Mouse (Mus musculus) kidney, adult 2 months (tissue): Measurements from ENCODE around the gene Pgap3.

Experiments
- CTCF ChIP-seq: fragments of 200-500 bp; conservative IDR thresholded peaks from 2 replicates; pipeline ENCODE4 v1.5.1; 2011; ENCODE audit warnings: low read depth, mild to moderate bottlenecking, control low read depth, low read length, moderate library complexity, mixed read lengths; ENCODE audit not compliant: insufficient read depth, insufficient read length
- POLR2A ChIP-seq: fragments of 200-500 bp; IDR thresholded peaks from one replicate; pipeline ENCODE4 v1.6.1; 2011; ENCODE audit warnings: low read depth, low read length, control low read depth

DNA sequence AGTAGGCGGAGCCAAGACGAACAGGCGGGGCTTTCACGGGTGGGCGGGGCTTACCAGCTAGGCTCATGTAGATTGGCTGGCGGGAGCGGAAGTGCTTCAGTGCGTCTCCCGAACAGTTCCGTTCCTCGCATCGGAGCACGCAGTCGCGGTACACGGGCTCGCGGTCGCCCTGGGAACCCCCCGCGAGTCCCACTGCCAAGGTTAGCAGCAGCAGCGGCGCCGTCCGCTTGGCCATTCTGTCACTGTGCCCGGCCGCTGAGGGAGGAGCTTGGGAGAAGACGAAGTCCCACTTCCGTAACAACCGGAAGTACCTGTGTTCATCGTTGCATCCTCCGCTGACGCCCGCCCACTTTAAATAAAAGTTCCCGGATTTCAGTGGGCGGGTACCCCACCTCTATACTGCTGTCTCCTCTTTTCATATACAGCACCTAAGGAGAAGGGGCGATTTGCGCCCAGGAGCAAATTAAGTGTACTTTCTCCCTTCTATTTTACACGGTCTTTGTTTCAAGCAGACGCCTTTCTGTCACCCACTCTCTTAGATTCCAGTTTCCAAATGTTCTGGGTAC, at the start of gene Pgap3:
- TF ChIP-seq CTCF (no peak), POLR2A (peak; percentile 25)
